Comparison of ENCODE assay signal across 8 mouse cellular contexts in genomic region chr5:107288427-107289233, GRCm38 (mm10). TPM values are rescaled to one million over a fixed set of nuclear protein-coding genes. Genes with fewer than 3 reads are reported as not detected.
DNase-seq lines count a peak whose midpoint lies in the region; ATAC-seq and TF ChIP-seq lines count a peak whose summit lies in the region.

No protein-coding gene starts in this region.

- 0 out of 2 replicates have a peak, but pooled peaks have one; percentile 17 for TF ChIP-seq EP300 in heart, adult 2 months (IDR thresholded peaks at IDR 0.05; ENCODE audit: insufficient read depth, low read depth, low read length)

- peak overlapping the region; percentile 87 for H3K4me2 ChIP-seq in heart, embryonic 16.5 days (ENCODE audit: low read depth, low read length)
- peak overlapping the region; percentile 79 for H3K4me2 ChIP-seq in limb, embryonic 15.5 days
- H3K4me2 ChIP-seq in midbrain, postnatal 0 days (ENCODE audit: low read depth, low read length, poor library complexity, severe bottlenecking): peak overlapping the region; percentile 99
- peak overlapping the region; percentile 64 for H3K4me2 ChIP-seq in stomach, embryonic 14.5 days (replicated peaks; ENCODE audit: low read depth, low read length)

- peak overlapping the region; percentile 99 for H3K9ac ChIP-seq in heart, adult 2 months (ENCODE audit: low read depth, low read length)
- peak overlapping the region; percentile 97 for H3K9ac ChIP-seq in heart, embryonic 16.5 days (ENCODE audit: low read length)
- peak overlapping the region; percentile 87 for H3K9ac ChIP-seq in limb, embryonic 15.5 days
- H3K9ac ChIP-seq in midbrain, postnatal 0 days (replicated peaks; ENCODE audit: low read length, poor library complexity, severe bottlenecking): peak overlapping the region; percentile 62
- peak overlapping the region; percentile 95 for H3K9ac ChIP-seq in stomach, embryonic 14.5 days (replicated peaks; ENCODE audit: low read depth, low read length)

- peaks cover 13% of the 10 kb centered on the region for H3K36me3 ChIP-seq in heart, adult 2 months (ENCODE audit: control insufficient read depth, insufficient read depth, low read length)
- H3K36me3 ChIP-seq in heart, embryonic 16.5 days (ENCODE audit: control insufficient read depth, insufficient read depth): no peaks in the 10 kb centered on the region
- no peaks in the 10 kb centered on the region for H3K36me3 ChIP-seq in limb, embryonic 15.5 days
- no peaks in the 10 kb centered on the region for H3K36me3 ChIP-seq in midbrain, postnatal 0 days (ENCODE audit: insufficient read depth, low read length)
- H3K36me3 ChIP-seq in stomach, embryonic 14.5 days (ENCODE audit: control insufficient read depth, insufficient read depth, low read length): no peaks in the 10 kb centered on the region

- ATAC-seq in heart, embryonic 16.5 days (replicated peaks; ENCODE audit: extremely low read depth, insufficient read depth, low FRiP score): peak; percentile 41
- ATAC-seq in limb, embryonic 15.5 days (ENCODE audit: insufficient number of reproducible peaks, low FRiP score, low TSS enrichment, low read depth): peak; percentile 35
- ATAC-seq in midbrain, postnatal 0 days (ENCODE audit: low FRiP score): peak; percentile 18; the same call in 1 of the 2 replicates
- peak; percentile 12; the same call in 1 of the 2 replicates for ATAC-seq in stomach, embryonic 14.5 days (ENCODE audit: insufficient number of reproducible peaks, insufficient read depth, low FRiP score, low read depth)

- peak; percentile 50 to 82 for DNase-seq in heart, adult 2 months
- DNase-seq in heart, postnatal 25 days (ENCODE audit: low spot score): no peak
- DNase-seq in R1 (ENCODE audit: low read depth, low spot score): peak; percentile 44
- DNase-seq in embryo, embryonic 9.5 days (ENCODE audit: extremely low spot score): peak; percentile 40
- DNase-seq in midbrain, postnatal 0 days (ENCODE audit: low spot score): no peak

- peak overlapping the region; percentile 92 for H3K27ac ChIP-seq in heart, adult 2 months
- H3K27ac ChIP-seq in heart, embryonic 16.5 days (ENCODE audit: low read length): peak overlapping the region; percentile 96
- peak overlapping the region; percentile 97 for H3K27ac ChIP-seq in limb, embryonic 15.5 days
- 0 out of 2 replicates have a peak overlapping the region, but pooled peaks have one; percentile 47 for H3K27ac ChIP-seq in midbrain, postnatal 0 days (ENCODE audit: low read depth, low read length)
- H3K27ac ChIP-seq in stomach, embryonic 14.5 days (ENCODE audit: low read length): peak overlapping the region; percentile 94

- peaks cover 13% of the 10 kb centered on the region for H3K4me1 ChIP-seq in heart, adult 2 months (ENCODE audit: control insufficient read depth, insufficient read depth, low read length)
- H3K4me1 ChIP-seq in heart, embryonic 16.5 days (ENCODE audit: control insufficient read depth, insufficient read depth, low read length): peaks cover 18% of the 10 kb centered on the region
- peaks cover 33% of the 10 kb centered on the region for H3K4me1 ChIP-seq in limb, embryonic 15.5 days
- no peaks in the 10 kb centered on the region for H3K4me1 ChIP-seq in midbrain, postnatal 0 days (ENCODE audit: insufficient read depth, low read length)
- peaks cover 10% of the 10 kb centered on the region for H3K4me1 ChIP-seq in stomach, embryonic 14.5 days (ENCODE audit: control insufficient read depth, insufficient read depth, low read length)

- TF ChIP-seq POLR2A in heart, adult 2 months (IDR thresholded peaks at IDR 0.05; ENCODE audit: insufficient read depth, low read depth, low read length): no peak

- no peaks in the 10 kb centered on the region for H3K9me3 ChIP-seq in heart, embryonic 16.5 days (replicated peaks; ENCODE audit: control insufficient read depth, low read length)
- H3K9me3 ChIP-seq in limb, embryonic 15.5 days: no peaks in the 10 kb centered on the region
- H3K9me3 ChIP-seq in midbrain, postnatal 0 days (ENCODE audit: low read length): no peaks in the 10 kb centered on the region
- H3K9me3 ChIP-seq in stomach, embryonic 14.5 days (ENCODE audit: control insufficient read depth, low read depth, low read length): no peaks in the 10 kb centered on the region

- peak overlapping the region; percentile 100 for H3K4me3 ChIP-seq in heart, adult 2 months
- H3K4me3 ChIP-seq in heart, embryonic 16.5 days (ENCODE audit: low read length): peak overlapping the region; percentile 99
- H3K4me3 ChIP-seq in limb, embryonic 15.5 days: peak overlapping the region; percentile 90
- H3K4me3 ChIP-seq in midbrain, postnatal 0 days (ENCODE audit: low read depth, low read length): peak overlapping the region; percentile 78
- H3K4me3 ChIP-seq in stomach, embryonic 14.5 days (ENCODE audit: low read depth, low read length): peak overlapping the region; percentile 85

- peaks cover 4% of the 10 kb centered on the region for H3K79me2 ChIP-seq in heart, adult 2 months (replicated peaks; ENCODE audit: control insufficient read depth, insufficient read depth, low read length)

- intact Hi-C loops in heart, adult 2 months (cut with DNase I): loop anchor here (1.0 to 5.0 kb wide), 6 partner anchors 56 to 292 kb away; no protein-coding TSS in a partner anchor
- intact Hi-C loops in heart, postnatal 25 days (cut with DNase I): loop anchor here (2.0 to 5.0 kb wide), 4 partner anchors 51 to 200 kb away; no protein-coding TSS in a partner anchor

- no peak for TF ChIP-seq CTCF in heart, adult 2 months (IDR thresholded peaks at IDR 0.05)
- no peak for TF ChIP-seq CTCF in midbrain, postnatal 0 days (IDR thresholded peaks at IDR 0.05)

- 1% methylated on average over 62 of the region's 62 CpGs for WGBS in heart, adult 2 months
- WGBS in heart, embryonic 16.5 days: under 1% methylated on average over 62 of the region's 62 CpGs
- under 1% methylated on average over 62 of the region's 62 CpGs for WGBS in limb, embryonic 15.5 days
- WGBS in midbrain, postnatal 0 days: under 1% methylated on average over 61 of the region's 62 CpGs
- 1% methylated on average over 62 of the region's 62 CpGs for WGBS in stomach, embryonic 14.5 days

- H3K27me3 ChIP-seq in heart, adult 2 months (ENCODE audit: control insufficient read depth, insufficient read depth, low read length): no peaks in the 10 kb centered on the region
- H3K27me3 ChIP-seq in heart, embryonic 16.5 days (ENCODE audit: control insufficient read depth, insufficient read depth, low read length): no peaks in the 10 kb centered on the region
- H3K27me3 ChIP-seq in limb, embryonic 15.5 days: no peaks in the 10 kb centered on the region
- H3K27me3 ChIP-seq in midbrain, postnatal 0 days (ENCODE audit: insufficient read depth, low read length): 0 out of 2 replicates have a peak, but pooled peaks cover 8% of the 10 kb centered on the region
- H3K27me3 ChIP-seq in stomach, embryonic 14.5 days (ENCODE audit: control insufficient read depth, insufficient read depth, low read length): no peaks in the 10 kb centered on the region

RNA-seq across cellular contexts. Expression of gene Tgfbr3, which starts 0.8 kb away (rescaled TPM):
- total RNA-seq in heart, adult 2 months (2021): 10 to 100 TPM; 41.2 to 47.6 TPM
- polyA plus RNA-seq in heart, adult 2 months (2012; rRNA removed): 27.2 and 32.6 TPM in 2 replicates
- total RNA-seq in heart, postnatal 25 days (2021): 10 to 100 TPM; 42.9 to 50.8 TPM
- polyA plus RNA-seq in heart, embryonic 16.5 days (2015; fragmentation: Nextera tagmentation; extraction: Ambion mirVana): 20.1 and 23.2 TPM in 2 replicates
- 27.2 and 30.7 TPM in 2 replicates for polyA plus RNA-seq in limb, embryonic 15.5 days (2015; fragmentation: Nextera tagmentation; extraction: Ambion mirVana)
- total RNA-seq in midbrain, postnatal 0 days (2014; rRNA removed): 13.8 and 16.7 TPM in 2 replicates
- 4.0 and 4.3 TPM in 2 replicates for polyA plus RNA-seq in midbrain, postnatal 0 days (2015; fragmentation: Nextera tagmentation; extraction: Ambion mirVana)
- 34.4 and 34.5 TPM in 2 replicates for polyA plus RNA-seq in stomach, embryonic 14.5 days (2014; fragmentation: Nextera tagmentation; extraction: Ambion mirVana)

RNA-seq across cellular contexts. Expression of gene Brdt, which starts 42.3 kb away (rescaled TPM):
- under 1 TPM; 0.30 to 0.47 TPM for total RNA-seq in heart, adult 2 months (2021)
- 0.18 and 0.38 TPM in 2 replicates for polyA plus RNA-seq in heart, adult 2 months (2012; rRNA removed)
- total RNA-seq in heart, postnatal 25 days (2021): under 1 TPM; 0.26 to 0.56 TPM
- 0.76 and 0.96 TPM in 2 replicates for polyA plus RNA-seq in heart, embryonic 16.5 days (2015; fragmentation: Nextera tagmentation; extraction: Ambion mirVana)
- 3.9 and 4.3 TPM in 2 replicates for polyA plus RNA-seq in limb, embryonic 15.5 days (2015; fragmentation: Nextera tagmentation; extraction: Ambion mirVana)
- 3.4 and 3.9 TPM in 2 replicates for total RNA-seq in midbrain, postnatal 0 days (2014; rRNA removed)
- 4.0 and 4.4 TPM in 2 replicates for polyA plus RNA-seq in midbrain, postnatal 0 days (2015; fragmentation: Nextera tagmentation; extraction: Ambion mirVana)
- 2.5 TPM in 2 replicates for polyA plus RNA-seq in stomach, embryonic 14.5 days (2014; fragmentation: Nextera tagmentation; extraction: Ambion mirVana)

Comparison
In these comparisons a context has a peak if more than half of its experiments do, and no peak if none do; other contexts are left out.
1. DNase-seq: peak in heart, adult 2 months (2 of 2), R1 (single experiment) and embryo, embryonic 9.5 days (single experiment); none in heart, postnatal 25 days (single experiment) and midbrain, postnatal 0 days (single experiment).
2. H3K27ac ChIP-seq: peak in every context shown above with its lines; median percentile 97 in limb, embryonic 15.5 days; 96 in heart, embryonic 16.5 days; 94 in stomach, embryonic 14.5 days; 92 in heart, adult 2 months; 47 in midbrain, postnatal 0 days.
3. Peak in every context shown above with its lines, with median percentiles within 50 percentile points of each other: H3K4me3 ChIP-seq, H3K9ac ChIP-seq, ATAC-seq and H3K4me2 ChIP-seq.